Mouse (Mus musculus) hindbrain, embryonic 15.5 days (tissue): ENCODE measurements at regions not wholly inside any gene's neighbourhood (a gene's known extent, or its start where the extent isn't known, plus 50 kb on each side); places are given as distances from the start of the nearest gene placed in this dataset.
"Not testable (repeated sequence)": the region's sequence is repeated elsewhere in the genome, so short reads cannot be mapped to it uniquely, and the experiment has no call there.

Experiments
- ATAC-seq: fragments of 200-750 bp; cut with Nextera tagmentation; 2 replicates; pipeline ENCODE4 v1.8.0; 2017; ENCODE audit warnings: low read depth, moderate number of reproducible peaks, moderate TSS enrichment; ENCODE audit not compliant: low FRiP score
- H3K27ac ChIP-seq: fragments of 300-500 bp; sonication (generic); replicated peaks from 2 replicates; pipeline ENCODE4 v1.5.1; 2015; ENCODE audit warnings: mild to moderate bottlenecking, inconsistent platforms
- H3K27me3 ChIP-seq: fragments of 300-500 bp; sonication (generic); 2 replicates; pipeline ENCODE4 v1.6.1; 2015; ENCODE audit warnings: control low read depth, inconsistent platforms
- H3K36me3 ChIP-seq: fragments of 300-500 bp; sonication (generic); 2 replicates; pipeline ENCODE4 v1.6.1; 2015; ENCODE audit warnings: control low read depth, inconsistent platforms
- H3K4me1 ChIP-seq: fragments of 300-500 bp; sonication (generic); replicated peaks from 2 replicates; pipeline ENCODE4 v1.6.1; 2015; ENCODE audit warnings: control low read depth, inconsistent platforms
- H3K4me2 ChIP-seq: fragments of 300-500 bp; sonication (generic); 2 replicates; pipeline ENCODE4 v1.6.1; 2015; ENCODE audit warnings: moderate library complexity, mild to moderate bottlenecking, inconsistent platforms
- H3K4me3 ChIP-seq: fragments of 300-500 bp; sonication (generic); 2 replicates; pipeline ENCODE4 v1.5.1; 2015; ENCODE audit warnings: mild to moderate bottlenecking, inconsistent platforms
- H3K9ac ChIP-seq: fragments of 300-500 bp; sonication (generic); 2 replicates; pipeline ENCODE4 v1.6.1; 2015; ENCODE audit warnings: inconsistent platforms
- H3K9me3 ChIP-seq: fragments of 300-500 bp; sonication (generic); 2 replicates; pipeline ENCODE4 v1.6.1; 2016; ENCODE audit warnings: control low read depth, inconsistent platforms
- WGBS: fragments of 180-500 bp; shearing (Covaris S2); methylation state at CpG from one replicate; pipeline ENCODE4 v1.1.7; 2015; 5-methylcytosine and 5-hydroxymethylcytosine counted together

DNA sequence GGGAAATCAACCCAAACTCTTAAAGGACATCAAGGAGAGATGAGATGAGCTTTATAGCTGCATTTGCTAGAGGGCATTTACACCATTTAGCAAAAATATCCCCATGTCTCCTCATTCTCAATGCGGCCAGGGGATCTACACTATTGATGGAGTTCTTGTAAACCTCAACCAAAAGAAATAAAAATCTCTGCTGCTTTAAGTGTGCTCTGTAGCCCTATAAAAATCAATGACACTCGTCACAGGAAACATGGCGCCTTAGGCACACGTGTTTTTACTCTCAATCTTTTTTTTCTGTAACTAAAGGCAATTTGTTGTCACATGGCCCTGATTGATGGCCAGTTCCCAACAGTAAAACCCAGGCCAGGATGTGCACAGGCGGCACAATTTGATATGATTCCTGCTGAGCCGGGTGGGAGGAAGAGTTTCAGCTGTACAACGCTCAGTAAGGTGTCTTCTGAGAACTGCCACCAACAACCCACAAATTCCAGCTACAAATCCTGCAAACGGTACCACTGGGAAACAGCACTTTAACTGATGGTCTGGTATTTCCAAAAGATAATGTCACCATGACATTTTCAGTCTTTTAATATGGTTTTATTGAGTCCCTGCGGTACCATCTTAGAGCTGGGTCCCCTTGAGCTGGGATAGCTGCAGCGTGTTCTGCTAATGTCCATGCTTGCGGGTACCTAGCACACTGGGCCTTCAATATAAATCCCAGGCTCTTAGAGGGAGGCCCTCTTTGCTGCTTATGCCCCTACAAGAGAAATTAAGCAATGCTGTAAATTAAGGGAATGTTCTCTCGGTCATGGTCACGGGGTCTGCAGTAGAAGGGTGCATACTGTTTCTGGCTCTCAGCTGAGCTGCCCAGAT, 78.8 kb downstream of the Tpbg start:
- Histone ChIP-seq H3K27ac (no peak overlapping the region), H3K9me3 (no peaks in the 10 kb centered on the region), H3K27me3 (no peaks in the 10 kb centered on the region), H3K4me3 (no peak overlapping the region), H3K36me3 (no peaks in the 10 kb centered on the region), H3K4me2 (no peak overlapping the region), H3K4me1 (no peaks in the 10 kb centered on the region), H3K9ac (no peak overlapping the region)
- WGBS: 75% methylated on average over 13 of the region's 13 CpGs
- ATAC-seq: 0 out of 2 replicates have a peak, but pooled peaks have one; percentile 63

DNA sequence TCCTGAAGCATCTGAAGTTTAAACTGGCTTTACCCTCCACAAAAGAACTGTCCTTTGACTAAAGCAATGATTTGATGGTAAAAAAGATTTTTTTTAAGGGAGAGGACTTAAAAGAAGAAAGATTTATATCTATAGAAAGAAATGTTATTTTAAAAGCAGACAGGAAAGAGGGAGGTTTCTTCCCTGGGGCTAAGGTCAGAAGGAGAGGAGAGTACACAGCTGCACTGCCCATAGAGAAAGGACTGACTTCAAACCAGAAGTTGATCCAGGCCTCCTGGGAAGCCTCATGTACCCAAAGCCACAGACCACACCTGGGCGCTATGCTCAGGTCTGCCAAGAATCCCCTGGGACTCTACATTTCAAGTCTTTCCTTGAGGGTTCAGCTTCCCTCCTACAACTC, 83.1 kb downstream of the Tpbg start:
- no peaks in the 10 kb centered on the region for H3K36me3 ChIP-seq
- 85% methylated on average over 1 of the region's 1 CpGs for WGBS
- no peak overlapping the region for H3K4me2 ChIP-seq
- no peak overlapping the region for H3K4me3 ChIP-seq
- H3K27me3 ChIP-seq: no peaks in the 10 kb centered on the region
- H3K9me3 ChIP-seq: no peaks in the 10 kb centered on the region
- H3K4me1 ChIP-seq: no peaks in the 10 kb centered on the region
- no peak overlapping the region for H3K9ac ChIP-seq
- ATAC-seq: no peak
- no peak overlapping the region for H3K27ac ChIP-seq

DNA sequence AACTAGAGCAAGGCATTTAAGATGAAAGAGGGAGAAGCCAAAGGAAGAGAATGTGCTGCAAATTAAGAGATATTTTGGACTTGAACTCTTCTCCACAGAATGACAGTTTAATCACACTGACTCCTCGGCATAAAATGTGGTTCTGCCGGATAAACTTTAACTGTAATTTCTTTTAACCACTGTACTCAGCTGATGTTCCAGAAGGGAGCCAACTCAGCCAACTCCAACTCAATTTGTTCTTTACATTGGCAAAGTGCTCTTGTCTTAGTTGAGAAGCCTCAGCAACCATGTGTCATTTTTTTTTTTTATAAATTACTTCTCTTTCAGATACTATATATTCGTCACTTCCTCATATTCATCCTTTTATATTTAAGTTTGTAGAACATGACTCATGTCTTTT, 90.0 kb downstream of the Tpbg start:
- H3K36me3 ChIP-seq: no peaks in the 10 kb centered on the region
- no peak overlapping the region for H3K4me3 ChIP-seq
- no peaks in the 10 kb centered on the region for H3K4me1 ChIP-seq
- H3K4me2 ChIP-seq: no peak overlapping the region
- no peaks in the 10 kb centered on the region for H3K9me3 ChIP-seq
- ATAC-seq: no peak
- no peaks in the 10 kb centered on the region for H3K27me3 ChIP-seq
- WGBS: 94% methylated on average over 3 of the region's 3 CpGs
- no peak overlapping the region for H3K9ac ChIP-seq
- no peak overlapping the region for H3K27ac ChIP-seq

DNA sequence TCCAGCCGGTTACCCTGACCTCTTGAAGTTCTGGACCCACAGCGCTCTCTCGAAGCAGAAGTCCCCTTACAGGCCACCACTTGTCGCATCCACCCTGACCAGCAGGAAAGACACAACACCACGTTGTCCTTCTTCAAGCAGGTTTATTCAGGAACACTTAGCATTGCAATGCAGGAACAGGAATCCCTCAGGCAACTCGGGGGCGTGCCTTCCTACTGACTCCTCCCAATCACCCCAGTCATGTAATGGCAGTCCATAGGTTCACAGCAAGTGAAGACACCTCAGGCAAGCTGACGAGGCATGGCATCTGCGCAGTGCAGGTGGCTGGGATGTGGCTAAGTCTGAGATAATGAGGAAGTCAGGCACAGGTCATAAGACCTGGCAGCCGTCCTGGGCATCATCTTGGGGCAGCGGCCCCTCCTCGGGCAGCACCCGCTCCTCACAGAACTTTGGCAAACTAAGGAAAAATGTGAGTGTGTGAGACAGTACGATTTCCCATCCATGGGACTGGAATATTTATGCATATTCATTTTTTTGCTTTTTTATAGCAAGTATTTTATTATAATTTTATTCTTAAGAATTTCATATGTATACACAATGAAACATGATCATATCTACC, 101.0 kb downstream of the Tpbg start:
- H3K36me3 ChIP-seq, ATAC-seq, H3K9me3 ChIP-seq, H3K4me3 ChIP-seq, H3K27me3 ChIP-seq, H3K4me2 ChIP-seq, H3K4me1 ChIP-seq, H3K9ac ChIP-seq, H3K27ac ChIP-seq: not testable (repeated sequence)
- 94% methylated on average over 14 of the region's 14 CpGs for WGBS

DNA sequence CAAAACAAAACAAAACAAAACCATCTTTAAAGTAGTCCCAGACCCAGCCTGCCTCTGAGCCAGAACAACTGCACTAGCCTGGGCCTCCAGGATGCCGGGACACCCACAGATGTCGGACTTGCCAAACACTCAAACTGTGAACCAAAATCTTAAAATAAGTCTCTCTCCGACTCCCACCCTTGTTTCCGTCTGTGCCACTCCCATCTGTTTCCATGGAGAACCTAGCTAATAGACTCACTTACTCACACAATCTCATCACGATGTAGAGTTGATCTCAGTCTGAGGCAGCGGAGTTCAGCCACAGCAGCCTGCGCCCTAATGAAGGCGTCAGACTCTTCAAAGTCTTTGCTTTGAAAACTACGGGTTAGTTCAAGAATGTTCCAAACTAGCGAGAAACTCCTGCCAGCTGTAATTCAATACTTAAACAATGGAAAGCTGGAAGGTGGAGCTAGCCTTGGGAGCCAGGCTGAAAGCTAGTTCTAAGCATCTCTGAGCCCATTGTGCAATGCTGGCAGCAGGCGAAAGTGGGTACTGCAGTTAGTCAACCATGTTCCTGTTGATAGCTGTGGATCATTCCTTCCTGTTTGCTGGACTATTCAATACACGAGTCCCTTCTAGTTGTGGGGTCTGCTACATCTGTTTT, 106.4 kb downstream of the Tpbg start:
- Histone ChIP-seq H3K27ac (no peak overlapping the region), H3K27me3 (no peaks in the 10 kb centered on the region), H3K4me1 (no peaks in the 10 kb centered on the region), H3K4me3 (no peak overlapping the region), H3K9me3 (no peaks in the 10 kb centered on the region), H3K4me2 (no peak overlapping the region), H3K9ac (no peak overlapping the region), H3K36me3 (no peaks in the 10 kb centered on the region)
- WGBS: 57% methylated on average over 12 of the region's 12 CpGs
- ATAC-seq: no peak

DNA sequence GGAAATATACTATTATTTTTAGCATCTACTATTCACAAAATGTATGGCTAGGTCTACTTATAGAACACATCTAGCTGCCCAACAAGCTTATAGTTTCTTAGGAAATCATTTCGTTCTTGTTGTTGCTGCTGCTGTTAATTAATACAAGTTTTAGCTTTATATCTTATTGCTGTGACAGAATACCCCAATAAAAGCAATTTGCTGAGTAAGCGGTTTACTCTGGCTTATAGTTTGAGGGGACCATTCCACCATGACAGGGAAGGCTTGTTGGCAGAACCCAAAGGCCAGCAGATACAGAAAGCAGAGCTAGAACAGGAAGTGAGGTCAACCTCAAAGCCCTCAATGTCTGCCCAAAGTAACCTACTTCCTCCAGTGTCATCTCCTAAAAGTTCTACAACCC, 109.6 kb downstream of the Tpbg start:
- WGBS: 89% methylated on average over 2 of the region's 2 CpGs
- Histone ChIP-seq H3K4me1 (no peaks in the 10 kb centered on the region), H3K9ac (no peak overlapping the region), H3K36me3 (no peaks in the 10 kb centered on the region), H3K27me3 (no peaks in the 10 kb centered on the region), H3K27ac (no peak overlapping the region), H3K4me3 (no peak overlapping the region), H3K9me3 (no peaks in the 10 kb centered on the region), H3K4me2 (no peak overlapping the region)
- ATAC-seq: no peak

DNA sequence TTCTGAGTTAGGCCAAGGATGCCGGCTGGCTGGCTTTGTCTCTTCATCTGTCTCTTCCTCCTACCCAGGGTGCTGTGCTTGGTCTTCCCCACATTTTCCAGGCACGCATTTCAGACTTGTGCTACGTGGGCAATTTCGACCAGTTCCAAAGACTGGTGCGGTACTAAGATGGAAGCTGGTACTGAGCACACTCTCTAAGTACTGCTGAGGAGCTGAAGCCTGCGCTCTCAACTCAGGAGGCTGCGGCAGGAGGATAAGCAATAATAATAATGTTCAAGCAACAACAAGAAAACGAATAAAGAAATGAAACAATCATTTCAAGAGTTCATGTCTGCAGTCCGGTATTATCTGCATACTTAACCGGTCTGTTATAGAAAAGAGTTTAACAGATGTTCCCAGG, 127.9 kb downstream of the Tpbg start:
- Histone ChIP-seq H3K4me1 (no peaks in the 10 kb centered on the region), H3K9me3 (no peaks in the 10 kb centered on the region), H3K36me3 (no peaks in the 10 kb centered on the region), H3K4me3 (no peak overlapping the region), H3K9ac (no peak overlapping the region), H3K27ac (no peak overlapping the region), H3K27me3 (no peaks in the 10 kb centered on the region), H3K4me2 (no peak overlapping the region)
- ATAC-seq: no peak
- WGBS: 90% methylated on average over 10 of the region's 10 CpGs

DNA sequence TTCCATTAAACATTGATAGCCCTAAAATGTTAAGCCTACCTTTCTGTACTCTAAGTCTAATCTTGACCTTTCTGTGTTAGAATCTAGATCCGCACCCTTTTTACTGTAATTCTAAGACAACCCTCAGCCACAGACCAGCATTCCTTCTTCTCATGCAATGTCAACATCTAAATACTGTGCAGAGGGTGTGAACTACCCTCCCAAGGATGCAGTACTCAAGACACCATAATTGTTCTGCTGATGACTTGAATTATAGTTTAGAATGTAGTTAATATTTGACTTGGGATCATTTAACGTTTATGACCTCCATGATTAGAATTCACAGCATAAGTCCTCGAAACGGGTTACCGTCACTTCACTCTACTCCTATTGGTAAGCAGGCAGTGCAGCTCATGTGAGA, 139.2 kb downstream of the Tpbg start:
- ATAC-seq: no peak
- H3K4me3 ChIP-seq: no peak overlapping the region
- 91% methylated on average over 5 of the region's 5 CpGs for WGBS

DNA sequence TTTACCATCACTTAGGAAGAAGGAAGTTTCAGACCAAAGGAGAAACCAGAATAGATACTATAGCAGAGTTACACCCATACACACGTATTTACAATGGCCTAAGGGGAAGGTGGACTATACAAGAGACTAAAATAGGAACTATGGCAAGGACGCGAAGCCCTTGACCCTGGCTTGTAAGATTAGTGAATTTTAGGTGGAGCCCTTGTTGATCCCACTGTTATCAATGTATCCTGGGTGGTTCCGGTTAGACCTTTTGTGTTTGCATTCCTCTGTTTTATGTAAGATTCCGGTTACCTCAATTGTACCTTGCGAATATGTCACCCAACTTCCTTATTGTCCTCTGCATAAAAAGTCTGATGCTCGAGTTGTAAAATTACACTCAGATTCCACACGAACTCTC, 141.3 kb downstream of the Tpbg start:
- H3K27me3 ChIP-seq, H3K4me2 ChIP-seq, H3K4me1 ChIP-seq, H3K36me3 ChIP-seq, H3K9me3 ChIP-seq, H3K27ac ChIP-seq, ATAC-seq, H3K9ac ChIP-seq, H3K4me3 ChIP-seq: not testable (repeated sequence)
- WGBS: 95% methylated on average over 8 of the region's 8 CpGs

More for the DNA sequence above, 139.2 kb downstream of the Tpbg start:
- no peaks in the 10 kb centered on the region for H3K9me3 ChIP-seq
- no peak overlapping the region for H3K4me2 ChIP-seq
- H3K4me1 ChIP-seq: no peaks in the 10 kb centered on the region
- H3K27ac ChIP-seq: no peak overlapping the region
- no peaks in the 10 kb centered on the region for H3K36me3 ChIP-seq
- H3K9ac ChIP-seq: no peak overlapping the region
- no peaks in the 10 kb centered on the region for H3K27me3 ChIP-seq

DNA sequence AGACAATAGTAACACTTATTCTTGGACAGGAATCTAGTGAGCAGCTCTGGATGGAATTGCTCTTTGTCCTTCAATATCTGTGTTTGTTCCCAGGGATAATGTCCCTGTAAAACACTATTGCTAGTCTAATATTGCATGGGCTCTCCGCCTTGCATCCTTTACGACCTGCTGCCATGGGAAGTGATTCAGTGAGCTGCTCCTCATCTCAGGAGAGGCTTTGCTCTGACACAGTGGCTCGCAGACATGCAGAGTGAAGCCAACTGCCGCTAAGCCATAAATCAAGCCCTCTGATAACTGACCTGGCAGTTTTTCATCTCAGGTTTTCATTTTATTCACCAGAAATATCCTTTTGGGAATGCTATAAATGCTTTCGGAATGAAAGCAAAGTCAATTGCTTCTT, 143.5 kb downstream of the Tpbg start:
- no peaks in the 10 kb centered on the region for H3K4me1 ChIP-seq
- no peak for ATAC-seq

DNA sequence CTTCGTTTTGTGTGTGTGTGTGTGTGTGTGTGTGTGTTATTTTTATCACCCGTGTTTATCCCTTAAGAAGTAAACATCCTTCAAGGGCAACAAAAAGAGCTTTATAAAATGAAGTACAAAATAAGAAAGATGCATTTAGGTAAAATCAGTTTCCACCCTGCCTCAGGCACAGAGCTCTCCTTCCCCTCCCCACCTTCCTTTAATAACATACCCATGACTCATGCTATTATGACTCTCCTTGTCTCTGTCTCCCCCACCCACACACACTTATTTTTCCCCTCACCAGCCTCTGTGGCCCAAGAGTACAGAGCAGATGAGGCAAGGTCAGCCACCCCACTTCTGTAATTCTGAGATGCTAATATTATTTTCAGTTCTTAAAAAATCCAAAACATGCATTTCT, 144.0 kb downstream of the Tpbg start:
- Histone ChIP-seq H3K36me3 (no peaks in the 10 kb centered on the region), H3K27ac (no peak overlapping the region)

More for the DNA sequence above, 143.5 kb downstream of the Tpbg start:
- Histone ChIP-seq H3K27ac (no peak overlapping the region), H3K9ac (no peak overlapping the region), H3K36me3 (no peaks in the 10 kb centered on the region), H3K4me3 (no peak overlapping the region), H3K27me3 (no peaks in the 10 kb centered on the region), H3K4me2 (no peak overlapping the region), H3K9me3 (no peaks in the 10 kb centered on the region)
- 65% methylated on average over 5 of the region's 5 CpGs for WGBS

DNA sequence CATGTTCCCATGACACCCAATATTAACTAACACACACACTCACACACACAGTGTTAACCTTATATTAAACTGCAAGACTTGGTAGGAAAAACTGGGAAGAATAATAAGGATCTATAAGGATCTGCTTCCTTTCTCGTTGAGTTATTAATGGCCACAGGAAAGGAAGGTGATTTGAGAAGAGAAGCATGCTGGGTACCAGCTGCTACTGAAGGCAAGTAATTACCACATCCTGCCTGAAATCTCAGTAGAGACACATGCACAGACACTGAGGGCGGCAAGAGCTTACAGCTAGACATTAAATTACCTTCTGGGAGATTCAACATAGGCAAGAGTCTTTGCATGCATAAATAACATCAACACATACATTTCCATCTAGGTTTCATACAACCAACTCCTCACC, 160.8 kb downstream of the Tpbg start:
- no peak overlapping the region for H3K9ac ChIP-seq
- H3K4me3 ChIP-seq: no peak overlapping the region
- no peak overlapping the region for H3K4me2 ChIP-seq
- WGBS: 53% methylated on average over 2 of the region's 2 CpGs
- H3K9me3 ChIP-seq: no peaks in the 10 kb centered on the region
- no peak overlapping the region for H3K27ac ChIP-seq
- no peaks in the 10 kb centered on the region for H3K36me3 ChIP-seq
- no peak for ATAC-seq
- H3K4me1 ChIP-seq: no peaks in the 10 kb centered on the region
- no peaks in the 10 kb centered on the region for H3K27me3 ChIP-seq

More for the DNA sequence above, 144.0 kb downstream of the Tpbg start:
- H3K27me3 ChIP-seq: no peaks in the 10 kb centered on the region
- no peak overlapping the region for H3K4me2 ChIP-seq
- H3K9me3 ChIP-seq: no peaks in the 10 kb centered on the region
- ATAC-seq: no peak
- no peak overlapping the region for H3K9ac ChIP-seq
- no peaks in the 10 kb centered on the region for H3K4me1 ChIP-seq
- 64% methylated on average over 2 of the region's 2 CpGs for WGBS
- H3K4me3 ChIP-seq: no peak overlapping the region
